Mouse (Mus musculus) heart, adult 2 months (tissue): ENCODE data around the gene Limch1.

Experiments used
- CTCF ChIP-seq: fragments of 200-600 bp; IDR thresholded peaks from 2 replicates; pipeline ENCODE4 v1.8.1; 2022; ENCODE audit warnings: antibody characterized with exemption, mild to moderate bottlenecking, moderate library complexity
- POLR2A ChIP-seq: fragments of 200-500 bp; IDR thresholded peaks from 2 replicates; pipeline ENCODE4 v1.6.1; 2011; ENCODE audit warnings: mild to moderate bottlenecking, low read depth, low read length, control low read depth; ENCODE audit not compliant: insufficient read depth

DNA sequence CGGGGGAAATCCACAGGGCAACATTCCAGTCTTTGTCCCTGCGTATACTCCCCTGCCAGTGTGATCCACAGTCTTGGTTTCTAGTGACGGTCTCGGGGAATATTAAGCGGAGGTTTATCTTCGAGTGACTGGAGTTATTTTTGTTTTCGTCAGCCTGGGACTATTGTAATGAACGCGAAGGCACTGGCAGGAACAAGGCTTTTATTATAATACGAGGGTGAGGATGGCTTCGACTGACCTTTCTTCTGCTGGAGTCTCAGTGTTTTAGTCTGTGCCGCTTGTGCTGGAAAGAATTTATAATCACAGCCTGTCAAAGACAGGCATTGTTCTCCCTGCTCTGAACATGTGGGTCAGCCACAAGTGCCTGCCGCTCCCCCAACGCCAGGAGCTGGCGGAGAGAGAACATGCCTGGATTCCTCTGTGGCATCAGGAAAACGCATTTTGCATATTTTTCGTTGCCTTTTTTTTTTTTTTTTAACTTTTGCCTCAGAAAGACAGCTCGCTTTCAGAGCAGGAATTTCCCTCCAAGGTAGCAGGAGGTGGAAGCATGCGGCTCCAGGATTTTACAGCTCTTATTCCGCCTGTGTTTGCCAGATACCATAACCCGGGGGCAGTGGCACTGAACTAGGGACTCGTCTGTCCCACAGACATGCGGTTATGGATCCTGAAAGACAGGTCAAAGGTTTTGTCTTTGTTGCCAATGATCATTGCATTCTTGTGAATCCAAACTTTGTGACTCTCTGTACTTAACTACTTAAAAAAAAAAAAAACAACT lies 222.6 kb downstream of the Limch1 start:
- no peak for TF ChIP-seq POLR2A
- 0 out of 2 replicates have a peak, but pooled peaks have one; percentile 7 for TF ChIP-seq CTCF
